Mouse (Mus musculus): ENCODE data around the gene En2.

En2 gene

DNA sequence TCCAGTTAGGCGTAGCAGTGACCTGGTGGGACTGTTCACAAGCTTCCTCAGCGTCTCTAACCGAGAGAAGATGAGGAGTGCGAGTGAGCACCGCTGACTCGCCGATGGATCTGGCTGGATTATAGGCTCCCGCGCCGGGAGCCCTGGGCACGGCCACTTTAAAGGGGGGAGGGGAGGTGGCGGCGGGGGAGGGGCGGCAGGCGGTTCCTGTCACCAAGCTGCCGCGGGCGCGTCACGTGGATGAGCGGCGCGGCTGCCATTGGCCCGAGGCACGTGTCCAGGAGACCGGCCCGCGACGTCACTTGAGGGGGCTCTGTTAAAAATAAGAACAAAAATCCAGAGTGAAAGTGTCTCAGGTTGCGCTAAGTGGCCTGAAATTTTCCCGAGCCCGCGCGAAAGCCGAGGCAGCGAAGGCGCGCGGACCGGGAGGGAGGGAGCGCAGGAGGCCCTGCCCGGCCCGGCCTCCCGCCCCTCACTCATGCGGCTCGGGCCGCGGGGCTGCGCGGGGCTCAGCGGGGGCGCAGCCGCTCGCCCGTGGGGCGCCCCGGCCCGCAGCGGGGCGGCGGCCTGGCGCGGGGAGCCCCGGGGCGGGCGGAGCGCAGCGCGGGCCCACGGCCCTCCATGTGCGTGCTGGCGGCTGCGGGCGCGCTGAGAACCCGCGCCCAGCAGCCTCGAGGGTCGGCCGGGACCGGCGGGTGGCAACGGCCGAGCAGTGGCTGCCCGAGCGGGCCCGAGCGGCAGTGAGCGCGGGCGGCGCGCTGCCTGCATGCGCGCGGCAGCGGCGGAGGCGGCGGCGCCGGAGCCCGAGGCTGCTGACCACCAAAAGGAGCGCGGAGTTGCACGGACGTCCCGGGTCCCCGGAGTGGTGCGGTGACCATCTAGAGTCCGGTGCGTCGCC lies at the start of gene En2:
Gene En2 (plus strand): TSS at position 337 of the 898 bp plus-strand sequence.
- DNase-seq (ENCODE audit: low spot score) = no peak

DNA sequence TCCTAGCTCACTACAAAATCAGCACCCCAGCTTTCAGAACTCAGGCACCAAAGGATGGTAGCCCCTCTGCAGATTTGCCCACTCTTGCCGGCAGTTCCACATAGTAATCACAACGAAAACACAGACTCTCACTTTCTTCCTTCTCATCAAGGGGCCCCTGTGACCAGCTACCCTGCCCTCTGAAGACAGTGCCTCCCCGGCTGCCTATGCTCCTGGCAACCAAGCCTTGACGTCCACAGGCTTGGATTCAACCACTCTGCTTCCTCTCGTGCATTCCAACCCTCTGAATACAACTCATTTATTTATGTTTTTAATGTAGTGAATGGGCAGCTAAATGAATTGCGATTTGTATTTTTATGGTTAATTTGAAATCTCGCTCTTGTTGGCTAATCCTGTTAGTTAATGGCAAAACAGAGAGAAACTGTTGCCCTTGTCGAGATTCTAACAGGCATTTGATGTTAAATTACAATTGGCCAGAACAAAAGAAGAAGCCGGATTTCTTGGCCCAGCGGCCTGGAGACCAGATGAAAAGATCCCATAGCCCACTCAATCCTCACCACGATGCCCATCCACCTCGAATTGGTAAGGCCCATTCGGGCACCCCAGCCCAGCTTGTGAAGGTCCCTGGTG lies 48.1 kb upstream of the En2 start:
- no peak for DNase-seq (ENCODE audit: low spot score)

GRCm38 (mm10) chr5:28117882-28118530 lies 47.5 kb upstream of the En2 start:
- no peak for DNase-seq (ENCODE audit: low spot score)

DNA sequence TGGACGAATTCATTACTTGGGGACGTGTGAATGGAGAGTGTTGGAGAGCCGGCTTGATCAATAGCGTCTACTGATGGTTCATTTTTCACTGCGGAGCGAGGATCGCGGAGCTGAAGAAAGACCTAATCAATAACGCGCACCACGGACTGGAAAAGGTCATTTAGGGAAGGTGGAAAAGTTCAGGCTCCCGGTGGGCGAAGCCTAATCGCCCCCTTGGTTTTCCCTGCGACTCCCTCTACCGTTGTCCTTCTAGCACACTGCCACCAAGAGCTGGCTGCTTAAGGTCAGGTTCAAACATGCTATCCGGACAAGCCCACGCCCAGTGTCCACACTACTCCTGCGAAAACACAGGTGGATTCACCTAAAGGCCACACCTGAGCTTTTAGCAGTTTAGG lies 47.0 kb upstream of the En2 start:
- DNase-seq (ENCODE audit: low spot score) = no peak

GRCm38 (mm10) chr5:28119576-28119975 lies 45.9 kb upstream of the En2 start:
- no peak for DNase-seq (ENCODE audit: low spot score)

DNA sequence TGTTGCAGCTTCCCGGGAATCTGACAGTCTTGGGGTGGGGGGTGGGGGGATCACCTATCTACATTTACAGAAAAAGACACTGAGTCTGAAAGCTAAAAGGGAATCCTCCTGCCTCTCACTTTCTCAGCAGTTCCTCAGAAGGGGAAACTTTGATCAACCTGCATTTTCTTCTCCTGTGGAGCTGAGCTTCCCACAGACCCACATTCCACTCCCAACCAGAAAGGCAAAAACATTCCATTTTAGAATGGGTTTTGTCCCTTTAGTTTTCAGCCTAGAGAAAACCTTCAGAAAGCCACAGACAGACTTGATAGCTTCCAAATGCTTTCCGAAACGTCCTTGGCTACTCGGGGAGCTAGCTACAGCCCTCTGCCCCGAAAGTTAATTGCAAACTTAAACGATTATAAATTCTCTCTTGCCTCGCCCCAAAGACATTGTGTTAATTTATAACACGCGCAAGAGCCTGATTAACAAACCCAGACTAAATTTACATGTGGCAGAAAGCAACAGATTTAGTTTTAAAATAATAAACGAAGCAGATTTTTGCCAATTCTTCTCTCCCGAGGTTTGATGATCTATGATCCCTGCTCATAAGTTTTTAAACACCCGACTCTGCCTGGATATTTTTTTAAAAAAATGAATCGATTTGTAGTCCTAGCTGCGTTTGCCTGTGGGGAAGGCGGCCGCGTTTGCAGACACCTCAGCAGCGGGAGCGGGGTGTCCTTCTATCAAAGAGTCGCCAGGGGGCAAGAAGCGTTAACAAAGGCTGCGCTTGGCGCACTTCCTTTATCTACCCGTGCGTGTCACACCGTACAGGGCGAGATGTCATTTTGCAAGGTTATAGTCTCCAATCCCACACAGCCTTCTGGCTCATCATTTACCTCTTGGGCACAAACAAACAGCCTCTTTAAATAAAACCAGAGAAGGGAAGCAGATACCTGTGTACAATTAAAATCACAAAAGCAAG lies 42.7 kb upstream of the En2 start:
- DNase-seq (ENCODE audit: low spot score) = no peak

GRCm38 (mm10) chr5:28123455-28123825 lies 42.1 kb upstream of the En2 start:
- no peak for DNase-seq (ENCODE audit: low spot score)

- DNase-seq (ENCODE audit: low spot score) = no peak
Measured at GRCm38 (mm10) chr5:28124321-28125230, 40.9 kb upstream of the En2 start.

DNA sequence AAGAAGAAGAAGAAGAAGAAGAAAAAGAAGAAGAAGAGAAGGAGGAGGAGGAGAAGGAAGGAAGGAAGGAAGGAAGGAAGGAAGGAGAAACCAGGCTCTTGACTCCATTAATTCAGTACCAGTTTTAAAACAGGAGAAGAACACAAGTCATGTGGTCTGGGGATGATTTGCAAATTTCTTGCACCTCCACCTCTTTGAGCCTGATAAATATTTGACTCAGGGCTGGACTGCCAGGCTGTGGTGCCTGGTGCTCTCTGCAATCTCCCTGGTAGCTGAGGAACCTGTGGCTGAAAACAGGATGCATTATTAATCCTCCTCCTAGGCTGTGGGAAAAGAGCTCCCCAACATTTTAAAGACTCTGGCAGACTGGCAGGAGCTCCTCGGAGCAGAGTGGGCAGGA lies 36.6 kb upstream of the En2 start:
- DNase-seq (ENCODE audit: low spot score) = no peak

GRCm38 (mm10) chr5:28132231-28132630 lies 33.3 kb upstream of the En2 start:
- no peak for DNase-seq (ENCODE audit: low spot score)

DNA sequence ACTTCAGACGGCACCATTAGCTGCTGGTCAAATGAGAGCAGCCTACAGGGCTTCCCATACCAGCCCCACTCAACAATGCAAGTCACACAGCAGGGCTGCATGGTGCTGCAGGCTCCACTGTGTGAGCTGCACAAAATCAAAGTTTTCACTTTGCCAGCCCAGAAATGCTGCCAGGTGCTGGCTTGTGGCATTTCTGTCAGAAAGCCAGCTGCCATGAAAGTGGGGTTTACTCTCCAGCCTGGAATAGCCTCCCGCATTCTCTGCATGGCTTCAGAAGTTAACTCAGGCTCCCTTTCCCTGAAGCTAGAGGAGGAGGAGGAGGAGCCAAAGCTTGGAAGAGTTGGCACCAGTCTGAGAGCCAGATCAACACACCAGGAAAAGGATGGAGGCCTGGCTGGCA lies 29.1 kb upstream of the En2 start:
- no peak for DNase-seq (ENCODE audit: low spot score)

DNA sequence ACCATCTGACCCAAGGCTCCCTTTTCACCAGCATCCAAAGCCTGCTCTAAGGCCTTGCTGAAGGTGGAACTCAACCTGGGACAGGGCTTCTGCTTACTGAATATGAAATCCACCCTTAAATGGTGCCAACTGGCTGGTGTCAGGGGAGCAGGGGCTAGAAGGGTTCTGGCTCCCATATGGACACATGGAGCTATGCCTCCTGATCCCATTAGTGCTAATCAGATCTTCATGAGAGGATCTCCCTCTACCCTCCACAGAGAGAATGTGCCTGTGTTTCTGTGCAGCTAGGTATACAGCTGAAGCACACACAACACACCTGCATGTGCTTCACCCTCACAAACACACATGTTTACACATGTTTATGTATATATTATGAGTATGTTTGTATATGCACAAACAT lies 20.9 kb upstream of the En2 start:
- no peak for DNase-seq (ENCODE audit: low spot score)

- DNase-seq (ENCODE audit: low spot score) = no peak
Measured at GRCm38 (mm10) chr5:28146018-28146417, 19.5 kb upstream of the En2 start.

- no peak for DNase-seq (ENCODE audit: low spot score)
Measured at GRCm38 (mm10) chr5:28148473-28148872, 17.0 kb upstream of the En2 start.

DNA sequence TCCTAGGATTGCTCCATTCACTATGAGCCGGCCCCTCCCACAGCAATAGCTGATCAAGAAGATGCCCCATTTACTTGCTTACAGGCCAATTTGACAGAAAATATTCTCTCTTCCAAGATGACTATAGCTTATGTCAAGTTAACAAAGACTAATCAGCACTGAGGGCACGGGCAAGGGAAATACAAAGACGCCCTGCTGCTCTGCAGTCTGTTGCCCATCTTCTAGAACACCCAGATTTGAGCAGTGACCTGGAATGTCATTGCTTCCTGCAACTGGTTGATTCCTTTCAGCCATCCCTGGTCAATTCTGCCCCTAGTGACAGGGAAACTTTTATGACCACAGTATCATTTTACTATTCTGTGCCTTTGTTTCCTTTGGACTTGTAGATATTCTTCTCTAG lies 16.1 kb upstream of the En2 start:
- DNase-seq (ENCODE audit: low spot score) = no peak

DNA sequence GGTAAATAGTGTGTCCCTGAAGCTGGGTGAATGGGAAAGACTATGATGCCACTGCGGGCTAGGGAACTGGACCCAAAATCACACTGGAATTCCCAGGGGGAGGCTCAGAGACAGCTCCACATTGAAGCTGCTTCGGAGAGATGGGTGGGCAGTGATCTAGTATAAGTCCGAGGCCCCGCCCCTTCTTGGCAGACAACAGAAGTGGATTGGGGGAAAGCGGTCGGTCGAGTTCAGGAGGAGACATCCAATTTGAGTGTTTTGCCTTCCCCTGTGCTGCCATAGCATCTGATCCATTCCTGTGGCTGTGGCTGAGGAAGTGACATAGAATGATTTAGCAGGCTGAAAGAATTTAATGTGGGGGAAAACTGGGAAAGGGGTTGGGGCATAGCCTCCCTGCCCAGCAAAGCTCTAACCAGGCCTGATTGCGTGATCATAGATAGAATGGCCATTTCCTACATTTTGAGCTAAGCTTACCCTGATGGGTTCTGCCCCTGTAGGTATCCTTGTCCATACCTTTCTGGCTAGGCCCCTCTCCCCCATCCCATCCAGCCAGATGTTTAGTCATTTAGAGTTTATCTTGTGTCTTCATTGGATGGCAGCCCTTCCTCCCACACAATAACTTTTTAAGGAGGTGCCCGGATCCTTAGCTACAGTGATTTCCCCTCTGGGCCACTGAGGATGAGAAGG lies 8.3 kb upstream of the En2 start:
- no peak for DNase-seq (ENCODE audit: low spot score)

DNA sequence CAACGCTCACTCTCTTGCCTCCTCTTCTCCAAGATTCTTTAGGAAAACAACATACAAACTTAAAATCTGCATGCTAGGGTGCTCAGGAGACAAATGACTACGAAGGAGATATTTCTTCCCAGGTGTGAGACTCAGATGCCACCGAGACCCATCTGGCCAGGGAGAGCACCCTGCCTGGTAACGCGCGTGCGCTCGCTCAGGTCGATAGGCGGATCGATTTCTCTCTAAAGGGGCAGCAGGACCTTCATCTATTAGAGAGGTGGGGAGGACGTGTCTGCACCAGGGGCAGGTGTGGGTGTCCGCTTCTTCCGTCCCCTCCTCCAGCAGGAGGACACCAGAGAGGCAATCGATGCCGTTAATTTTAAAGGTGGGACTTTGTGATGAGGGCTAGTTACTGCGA lies 7.7 kb upstream of the En2 start:
- no peak for DNase-seq (ENCODE audit: low spot score)

DNA sequence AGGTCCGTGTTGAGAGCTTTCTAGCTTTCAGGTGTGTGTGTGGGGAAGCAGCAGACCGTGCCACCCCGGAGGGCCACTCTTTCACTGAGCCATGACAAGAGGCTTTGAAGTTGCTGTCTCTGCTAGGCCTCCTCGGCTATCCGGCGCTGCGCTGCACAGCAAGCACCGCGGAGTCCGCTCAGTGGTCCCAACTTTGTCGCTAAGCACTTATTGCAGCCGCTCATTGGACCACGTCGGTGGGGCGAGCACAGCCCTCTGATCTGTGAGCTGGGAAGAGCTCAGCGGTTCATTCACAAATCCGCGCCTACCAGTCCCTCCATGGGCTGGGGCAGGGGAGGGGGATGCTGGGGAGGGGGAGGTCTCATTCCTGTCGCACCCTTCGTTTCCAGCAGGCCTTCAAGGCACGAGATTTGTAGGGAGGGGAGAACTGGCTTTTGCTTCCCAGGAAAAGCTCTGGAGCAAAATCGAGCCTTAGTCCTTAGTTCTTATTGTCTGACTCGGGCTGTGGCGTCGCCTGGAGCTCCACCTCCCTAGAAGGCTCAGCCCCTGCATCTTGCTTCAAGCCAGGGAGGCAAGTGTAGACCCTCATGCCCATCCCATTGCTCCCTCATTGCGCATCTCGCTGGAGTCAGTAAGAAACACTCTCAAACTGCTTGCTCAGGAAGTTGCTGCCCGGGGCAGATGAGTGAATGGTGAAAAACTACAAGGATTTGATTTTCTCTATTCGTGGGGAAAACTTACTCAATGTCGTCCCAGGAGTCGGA lies 7.0 kb upstream of the En2 start:
- DNase-seq (ENCODE audit: low spot score) = no peak

GRCm38 (mm10) chr5:28159072-28159458 lies 6.4 kb upstream of the En2 start:
- DNase-seq (ENCODE audit: low spot score) = no peak

All from adipocyte (in vitro differentiated cells).